ENCODE assay signal across 9 mouse cellular contexts in the genomic region with DNA sequence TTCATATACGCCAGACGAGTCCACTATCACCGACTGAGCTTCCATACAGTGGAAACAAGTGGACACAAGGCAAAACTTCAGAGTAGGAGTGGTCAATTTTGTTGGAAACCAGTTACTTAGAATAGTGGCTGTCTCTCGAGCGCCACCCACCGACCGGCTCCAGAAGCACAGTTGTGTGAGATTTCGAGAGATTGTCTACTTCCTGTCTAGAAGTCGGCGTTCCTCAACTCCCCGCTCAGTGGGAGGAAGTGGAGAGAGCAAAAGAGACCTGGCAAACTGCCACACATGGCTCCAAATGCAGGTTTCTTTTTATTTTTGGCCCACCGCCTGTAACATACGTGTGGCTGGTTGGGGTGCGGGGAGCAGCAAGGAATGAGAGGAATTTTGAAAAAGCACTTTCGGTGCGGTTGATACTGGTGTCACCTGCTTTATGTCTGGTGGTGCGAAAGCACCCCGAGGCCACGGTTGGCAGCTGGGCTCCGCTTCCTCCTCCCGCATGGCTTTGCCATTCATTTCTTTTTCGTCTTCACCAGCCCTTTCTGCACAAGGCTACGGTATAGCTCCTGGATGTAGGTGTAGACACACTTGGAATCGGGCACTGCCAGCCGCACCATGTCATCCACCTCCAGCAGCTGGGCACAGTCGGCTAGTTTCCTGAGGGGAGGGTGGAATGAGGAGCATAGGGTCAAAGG. TPM values are rescaled to one million over a fixed set of nuclear protein-coding genes. Genes with fewer than 3 reads are reported as not detected.
A peak's percentile ranks its signal among the peaks of the same experiment; 100 is the strongest.
DNase-seq lines count a peak whose midpoint lies in the region; ATAC-seq and TF ChIP-seq lines count a peak whose summit lies in the region.
"Had no signal": no experiment of that assay in that cellular context is flagged by ENCODE, and none has a peak within 500 bp of the region (broad histone marks: within the 10 kb centered on the region; RNA-seq: fewer than 3 reads in every experiment).

No protein-coding gene starts in this region.

- ATAC-seq in hindbrain, embryonic 11.5 days (ENCODE audit: low FRiP score), result peak; percentile 68
- ATAC-seq in lung, embryonic 15.5 days (ENCODE audit: borderline replicate concordance, extremely low read depth, low FRiP score, low TSS enrichment), result peak; percentile 69

- no peak overlapping the region for H3K4me3 ChIP-seq in hindbrain, embryonic 11.5 days (ENCODE audit: low read depth, low read length)
- H3K4me3 ChIP-seq in lung, embryonic 15.5 days, result peak overlapping the region; percentile 35
- H3K4me3 ChIP-seq in olfactory bulb, adult 2 months (ENCODE audit: insufficient read depth, low read depth, low read length), result peak overlapping the region; percentile 43

- peak; percentile 45; the same call in 1 of the 2 replicates for TF ChIP-seq CTCF in olfactory bulb, adult 2 months (IDR thresholded peaks at IDR 0.05; ENCODE audit: insufficient read depth, low read depth, low read length)

- no peaks in the 10 kb centered on the region for H3K4me1 ChIP-seq in hindbrain, embryonic 11.5 days (replicated peaks; ENCODE audit: control insufficient read depth, insufficient read depth, low read length)
- H3K4me1 ChIP-seq in lung, embryonic 15.5 days, result peaks cover 14% of the 10 kb centered on the region
- peaks cover 6% of the 10 kb centered on the region for H3K4me1 ChIP-seq in olfactory bulb, adult 2 months (ENCODE audit: control insufficient read depth, insufficient read depth, low read length)

- no peak overlapping the region for H3K27ac ChIP-seq in hindbrain, embryonic 11.5 days (ENCODE audit: low read depth, low read length)
- H3K27ac ChIP-seq in lung, embryonic 15.5 days, result peak overlapping the region; percentile 33; the same call in 1 of the 2 replicates
- H3K27ac ChIP-seq in olfactory bulb, adult 2 months (ENCODE audit: insufficient read depth, low read depth, low read length), result no peak overlapping the region
- H3K27ac ChIP-seq: macrophage had no signal

- H3K4me2 ChIP-seq in hindbrain, embryonic 11.5 days (replicated peaks; ENCODE audit: low read depth, low read length), result peak overlapping the region; percentile 11
- H3K4me2 ChIP-seq in lung, embryonic 15.5 days, result peak overlapping the region; percentile 75

- peak; percentile 92 for DNase-seq in MEL-GATA-1-ER (ENCODE audit: extremely low read depth, low read depth)
- DNase-seq in cerebellum, adult 9-11 months, result peak; percentile 80
- DNase-seq in frontal cortex, postnatal 10 days (ENCODE audit: low spot score in 2 of 2), result peak; percentile 75 to 85
- DNase-seq in hindbrain, embryonic 11.5 days (ENCODE audit: low spot score), result peak; percentile 91
- peak; percentile 92 for DNase-seq in layer of hippocampus, adult 9-11 months
- peak; percentile 67 to 73 for DNase-seq in thymus, adult 18-20 months

- no peak overlapping the region for H3K9ac ChIP-seq in hindbrain, embryonic 11.5 days (ENCODE audit: low read depth, low read length)
- no peak overlapping the region for H3K9ac ChIP-seq in lung, embryonic 15.5 days

- no peaks in the 10 kb centered on the region for H3K27me3 ChIP-seq in hindbrain, embryonic 11.5 days (ENCODE audit: control insufficient read depth, insufficient read depth, low read length)
- H3K27me3 ChIP-seq in lung, embryonic 15.5 days, result no peaks in the 10 kb centered on the region

- H3K36me3 ChIP-seq in hindbrain, embryonic 11.5 days (ENCODE audit: control insufficient read depth, insufficient read depth, low read length), result no peaks in the 10 kb centered on the region
- no peaks in the 10 kb centered on the region for H3K36me3 ChIP-seq in lung, embryonic 15.5 days

- no peaks in the 10 kb centered on the region for H3K9me3 ChIP-seq in hindbrain, embryonic 11.5 days (ENCODE audit: control insufficient read depth, low read length)
- no peaks in the 10 kb centered on the region for H3K9me3 ChIP-seq in lung, embryonic 15.5 days

- 40% methylated on average over 26 of the region's 26 CpGs for WGBS in hindbrain, embryonic 11.5 days
- 29% methylated on average over 26 of the region's 26 CpGs for WGBS in lung, embryonic 15.5 days
- 26% methylated on average over 26 of the region's 26 CpGs for WGBS in olfactory bulb, adult 2 months

- no peak for TF ChIP-seq POLR2A in olfactory bulb, adult 2 months (IDR thresholded peaks at IDR 0.05; ENCODE audit: insufficient read depth, low read depth, low read length)

RNA-seq across cellular contexts. Expression of gene Smtnl1, which starts 11.4 kb away (rescaled TPM):
- not detected in 2 replicates for polyA plus RNA-seq in hindbrain, embryonic 11.5 days (2014; fragmentation: Nextera tagmentation; extraction: Ambion mirVana)
- 0.20 and 0.27 TPM in 2 replicates for polyA plus RNA-seq in lung, embryonic 15.5 days (2015; fragmentation: Nextera tagmentation; extraction: Ambion mirVana)
- polyA plus RNA-seq in olfactory bulb, adult 2 months (2012; ENCODE audit: insufficient read depth, insufficient read length, low replicate concordance, missing spikeins), result not detected in 2 replicates
- polyA plus RNA-seq: macrophage had no signal

RNA-seq across cellular contexts. Expression of gene Ube2l6, which starts 12.4 kb away (rescaled TPM):
- polyA plus RNA-seq in hindbrain, embryonic 11.5 days (2014; fragmentation: Nextera tagmentation; extraction: Ambion mirVana), result 39.7 and 42.1 TPM in 2 replicates
- 63.8 and 63.9 TPM in 2 replicates for polyA plus RNA-seq in lung, embryonic 15.5 days (2015; fragmentation: Nextera tagmentation; extraction: Ambion mirVana)
- polyA plus RNA-seq in olfactory bulb, adult 2 months (2012; ENCODE audit: insufficient read depth, insufficient read length, low replicate concordance, missing spikeins), result not detected in 2 replicates

RNA-seq across cellular contexts. Expression of gene Timm10, which starts 15.8 kb away (rescaled TPM):
- polyA plus RNA-seq in hindbrain, embryonic 11.5 days (2014; fragmentation: Nextera tagmentation; extraction: Ambion mirVana), result 43.1 and 44.2 TPM in 2 replicates
- 44.3 and 48.0 TPM in 2 replicates for polyA plus RNA-seq in lung, embryonic 15.5 days (2015; fragmentation: Nextera tagmentation; extraction: Ambion mirVana)
- polyA plus RNA-seq in olfactory bulb, adult 2 months (2012; ENCODE audit: insufficient read depth, insufficient read length, low replicate concordance, missing spikeins), result not detected in 2 replicates

RNA-seq across cellular contexts. Expression of gene Slc43a1, which starts 27.6 kb away (rescaled TPM):
- polyA plus RNA-seq in hindbrain, embryonic 11.5 days (2014; fragmentation: Nextera tagmentation; extraction: Ambion mirVana), result 14.5 and 19.6 TPM in 2 replicates
- polyA plus RNA-seq in lung, embryonic 15.5 days (2015; fragmentation: Nextera tagmentation; extraction: Ambion mirVana), result 15.1 and 15.9 TPM in 2 replicates
- not detected in 2 replicates for polyA plus RNA-seq in olfactory bulb, adult 2 months (2012; ENCODE audit: insufficient read depth, insufficient read length, low replicate concordance, missing spikeins)

RNA-seq across cellular contexts. Expression of gene Serping1, which starts 35.8 kb away (rescaled TPM):
- polyA plus RNA-seq in hindbrain, embryonic 11.5 days (2014; fragmentation: Nextera tagmentation; extraction: Ambion mirVana), result 38.0 and 46.1 TPM in 2 replicates
- polyA plus RNA-seq in lung, embryonic 15.5 days (2015; fragmentation: Nextera tagmentation; extraction: Ambion mirVana), result 92.3 and 104 TPM in 2 replicates
- not detected in 2 replicates for polyA plus RNA-seq in olfactory bulb, adult 2 months (2012; ENCODE audit: insufficient read depth, insufficient read length, low replicate concordance, missing spikeins)

Comparison
In these comparisons a context has a peak if more than half of its experiments do, and no peak if none do; other contexts are left out.
1. RNA of gene Timm10, which starts 15.8 kb away (polyA plus RNA-seq): 44.3 to 48.0 TPM in lung, embryonic 15.5 days and 43.1 to 44.2 TPM in hindbrain, embryonic 11.5 days; not detected in olfactory bulb, adult 2 months; every median in the first group is over 10 times any median in the second.
2. Peak in every context shown above with its lines, with median percentiles within 50 percentile points of each other: DNase-seq.